In the genomic region with DNA sequence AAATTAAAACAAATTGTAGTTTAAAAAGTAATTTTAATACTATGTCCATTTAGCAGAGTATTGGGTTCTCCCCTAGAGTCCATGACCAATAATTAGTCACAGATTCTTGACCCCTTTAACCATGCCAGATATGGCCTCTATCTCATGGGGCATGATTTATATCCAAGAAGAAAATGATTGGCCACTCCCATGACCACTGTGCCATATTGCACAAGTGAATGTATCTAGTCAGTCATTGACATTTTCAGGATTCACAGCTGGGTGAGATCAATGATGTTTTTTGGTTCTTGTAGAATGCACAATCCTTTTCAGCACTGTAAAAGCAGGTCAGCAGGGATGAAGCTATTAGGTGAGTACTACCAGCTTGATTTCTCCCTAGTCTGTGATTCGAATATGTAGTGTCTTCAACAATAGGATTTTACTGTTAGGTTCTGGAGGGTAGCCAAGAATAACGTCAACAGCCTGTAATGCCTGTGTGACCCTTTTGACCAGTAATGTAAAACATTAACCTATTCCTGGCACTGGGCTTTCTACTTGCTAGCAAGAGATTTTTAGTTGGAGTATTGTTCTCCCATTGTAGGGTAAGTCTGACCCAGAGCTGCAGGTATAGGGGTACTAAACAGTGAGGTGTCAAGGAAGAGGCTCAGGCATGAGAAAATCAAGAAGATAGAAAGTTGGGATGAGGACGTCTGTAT, we compare ENCODE assay signal across 24 mouse cellular contexts. TPM values are rescaled to one million over a fixed set of nuclear protein-coding genes. Genes with fewer than 3 reads are reported as not detected.
DNase-seq lines count a peak whose midpoint lies in the region; ATAC-seq and TF ChIP-seq lines count a peak whose summit lies in the region.
"Had no signal": no experiment of that assay in that cellular context is flagged by ENCODE, and none has a peak within 500 bp of the region (broad histone marks: within the 10 kb centered on the region; RNA-seq: fewer than 3 reads in every experiment).

No protein-coding gene starts in this region.

- no peak overlapping the region for H3K4me2 ChIP-seq in kidney, postnatal 0 days (ENCODE audit: low read length)
- no peak overlapping the region for H3K4me2 ChIP-seq in liver, embryonic 11.5 days
- peak overlapping the region; percentile 20; the same call in 1 of the 2 replicates for H3K4me2 ChIP-seq in liver, embryonic 16.5 days (ENCODE audit: low read depth, low read length)
- H3K4me2 ChIP-seq: forebrain, embryonic 13.5 days; heart, embryonic 12.5 days had no signal

- DNase-seq in kidney, postnatal 0 days (ENCODE audit: low spot score) = peak; percentile 22
- DNase-seq in kidney, postnatal 4 days = no peak
- peak; percentile 80 for DNase-seq in liver, adult 2 months (ENCODE audit: extremely low read depth, low read depth, low spot score)
- DNase-seq in liver, embryonic 11.5 days (ENCODE audit: low spot score) = no peak
- peak; percentile 0 for DNase-seq in brain, embryonic 14.5 days (ENCODE audit: low read depth)
- DNase-seq: adrenal gland, adult 2 months; adrenal gland, postnatal 25 days; cerebellum, adult 2 months; cerebellum, postnatal 10 days; forebrain, postnatal 0 days; gastrocnemius, adult 2 months; gastrocnemius, postnatal 25 days had no signal

- no peak for TF ChIP-seq CTCF in kidney, postnatal 0 days (IDR thresholded peaks at IDR 0.05; ENCODE audit: low read depth)
- no peak for TF ChIP-seq CTCF in liver, adult 2 months (IDR thresholded peaks at IDR 0.05; ENCODE audit: low read depth, low read length)
- no peak for TF ChIP-seq CTCF in brain, embryonic 14.5 days (IDR thresholded peaks at IDR 0.05; ENCODE audit: borderline replicate concordance, extremely low read depth, insufficient read depth, insufficient read length)

- no peak overlapping the region for H3K27ac ChIP-seq in kidney, postnatal 0 days
- H3K27ac ChIP-seq in liver, adult 2 months (replicated peaks; ENCODE audit: insufficient read depth, low read depth, low read length) = no peak overlapping the region
- no peak overlapping the region for H3K27ac ChIP-seq in liver, embryonic 11.5 days (ENCODE audit: low read depth, low read length)
- no peak overlapping the region for H3K27ac ChIP-seq in liver, embryonic 16.5 days (ENCODE audit: low read length)
- H3K27ac ChIP-seq: embryonic facial prominence, embryonic 10.5 days; forebrain, embryonic 13.5 days; gastrocnemius, adult 2 months; hindbrain, embryonic 10.5 days had no signal

- H3K4me3 ChIP-seq in kidney, postnatal 0 days (replicated peaks; ENCODE audit: low read depth, low read length) = no peak overlapping the region
- no peak overlapping the region for H3K4me3 ChIP-seq in liver, adult 2 months (ENCODE audit: insufficient read depth, low read depth, low read length)
- no peak overlapping the region for H3K4me3 ChIP-seq in liver, embryonic 11.5 days (ENCODE audit: low read depth, low read length)
- no peak overlapping the region for H3K4me3 ChIP-seq in liver, embryonic 16.5 days (ENCODE audit: low read depth, low read length)
- H3K4me3 ChIP-seq: embryonic facial prominence, embryonic 10.5 days; forebrain, embryonic 13.5 days; gastrocnemius, adult 2 months; heart, embryonic 12.5 days; hindbrain, embryonic 10.5 days had no signal

- no peaks in the 10 kb centered on the region for H3K9me3 ChIP-seq in kidney, postnatal 0 days (replicated peaks; ENCODE audit: low read length)
- H3K9me3 ChIP-seq in liver, embryonic 11.5 days (ENCODE audit: control insufficient read depth, low read length) = no peaks in the 10 kb centered on the region
- H3K9me3 ChIP-seq in liver, embryonic 16.5 days (replicated peaks; ENCODE audit: control insufficient read depth, low read length) = no peaks in the 10 kb centered on the region
- H3K9me3 ChIP-seq: embryonic facial prominence, embryonic 10.5 days; forebrain, embryonic 13.5 days; heart, embryonic 12.5 days; hindbrain, embryonic 10.5 days had no signal

- no peaks in the 10 kb centered on the region for H3K79me2 ChIP-seq in liver, adult 2 months (ENCODE audit: control insufficient read depth, insufficient read depth, low read length)

- H3K36me3 ChIP-seq in kidney, postnatal 0 days (ENCODE audit: insufficient read depth, low read length) = no peaks in the 10 kb centered on the region
- H3K36me3 ChIP-seq in liver, adult 2 months (ENCODE audit: control insufficient read depth, insufficient read depth, low read length) = no peaks in the 10 kb centered on the region
- no peaks in the 10 kb centered on the region for H3K36me3 ChIP-seq in liver, embryonic 11.5 days (ENCODE audit: control insufficient read depth, insufficient read depth, low read length)
- no peaks in the 10 kb centered on the region for H3K36me3 ChIP-seq in liver, embryonic 16.5 days (ENCODE audit: control insufficient read depth, insufficient read depth)
- H3K36me3 ChIP-seq: embryonic facial prominence, embryonic 10.5 days; heart, embryonic 12.5 days; hindbrain, embryonic 10.5 days had no signal

- H3K27me3 ChIP-seq in kidney, postnatal 0 days (ENCODE audit: insufficient read depth, low read length) = no peaks in the 10 kb centered on the region
- no peaks in the 10 kb centered on the region for H3K27me3 ChIP-seq in liver, adult 2 months (ENCODE audit: control insufficient read depth, insufficient read depth, low read length)
- H3K27me3 ChIP-seq in liver, embryonic 11.5 days (replicated peaks; ENCODE audit: control insufficient read depth, insufficient read depth, low read length) = no peaks in the 10 kb centered on the region
- no peaks in the 10 kb centered on the region for H3K27me3 ChIP-seq in liver, embryonic 16.5 days (ENCODE audit: control insufficient read depth, insufficient read depth, low read depth, low read length)
- H3K27me3 ChIP-seq: forebrain, embryonic 13.5 days; heart, embryonic 12.5 days had no signal

- TF ChIP-seq POLR2A in liver, adult 2 months (IDR thresholded peaks at IDR 0.05; ENCODE audit: extremely low read depth, insufficient read depth, low read length) = no peak
- no peak for TF ChIP-seq POLR2A in brain, embryonic 14.5 days (IDR thresholded peaks at IDR 0.05; ENCODE audit: borderline replicate concordance, extremely low read depth, insufficient read depth, insufficient read length, poor library complexity, severe bottlenecking)

- no peak overlapping the region for H3K9ac ChIP-seq in kidney, postnatal 0 days (ENCODE audit: low read depth, low read length)
- no peak overlapping the region for H3K9ac ChIP-seq in liver, adult 2 months (ENCODE audit: low read depth, low read length)
- H3K9ac ChIP-seq in liver, embryonic 11.5 days (ENCODE audit: low read depth, low read length) = no peak overlapping the region
- H3K9ac ChIP-seq in liver, embryonic 16.5 days (ENCODE audit: low read depth, low read length) = no peak overlapping the region
- H3K9ac ChIP-seq: forebrain, embryonic 13.5 days; forebrain, postnatal 0 days; heart, embryonic 12.5 days had no signal

- H3K4me1 ChIP-seq in kidney, postnatal 0 days (replicated peaks; ENCODE audit: insufficient read depth, low read length) = no peaks in the 10 kb centered on the region
- peaks cover 6% of the 10 kb centered on the region; the same call in 1 of the 2 replicates for H3K4me1 ChIP-seq in liver, adult 2 months (ENCODE audit: control insufficient read depth, insufficient read depth, low read length)
- no peaks in the 10 kb centered on the region for H3K4me1 ChIP-seq in liver, embryonic 11.5 days (replicated peaks; ENCODE audit: control insufficient read depth, insufficient read depth, low read length)
- H3K4me1 ChIP-seq in liver, embryonic 16.5 days (ENCODE audit: control insufficient read depth, low read depth, low read length) = no peaks in the 10 kb centered on the region
- H3K4me1 ChIP-seq: embryonic facial prominence, embryonic 10.5 days; forebrain, embryonic 13.5 days; heart, embryonic 12.5 days; hindbrain, embryonic 10.5 days had no signal

- 0 out of 2 replicates have a peak, but pooled peaks have one; percentile 43 for ATAC-seq in kidney, postnatal 0 days (replicated peaks; ENCODE audit: low FRiP score, low read depth)
- ATAC-seq in liver, embryonic 11.5 days (replicated peaks; ENCODE audit: low FRiP score) = no peak
- ATAC-seq in liver, embryonic 16.5 days (ENCODE audit: low read depth) = peak; percentile 69
- ATAC-seq in megakaryocyte, adult 5-6 weeks (ENCODE audit: poor library complexity, severe bottlenecking) = no peak
- ATAC-seq: forebrain, embryonic 13.5 days; forebrain, postnatal 0 days had no signal

- WGBS in kidney, postnatal 0 days = 29% methylated on average over 3 of the region's 3 CpGs
- WGBS in liver, adult 2 months = 16% methylated on average over 3 of the region's 3 CpGs
- 56% methylated on average over 3 of the region's 3 CpGs for WGBS in liver, embryonic 11.5 days
- WGBS in liver, embryonic 16.5 days (ENCODE audit: insufficient replicate concordance) = 36% methylated on average over 3 of the region's 3 CpGs

RNA-seq across cellular contexts. Expression of a gene that starts 8.0 kb away (rescaled TPM):
- polyA plus RNA-seq in kidney, postnatal 0 days (2015; fragmentation: Nextera tagmentation; extraction: Ambion mirVana) = 0.11 and 0.13 TPM in 2 replicates
- total RNA-seq in liver, adult 2 months (2014; rRNA removed) = not detected in 2 replicates
- not detected in 2 replicates for polyA plus RNA-seq in liver, adult 2 months (2012; rRNA removed)
- 0.05 and 0.08 TPM in 2 replicates for polyA plus RNA-seq in liver, embryonic 11.5 days (2014; fragmentation: Nextera tagmentation; extraction: Ambion mirVana)
- not detected in 2 replicates for polyA plus RNA-seq in brain, embryonic 14.5 days (2012; rRNA removed)
- 0.04 TPM in 1 of 2 replicates, not detected in the other for polyA plus RNA-seq in liver, embryonic 16.5 days (2015; fragmentation: Nextera tagmentation; extraction: Ambion mirVana)
- total RNA-seq in megakaryocyte, adult 5-6 weeks (2015) = not detected in 2 replicates
- total RNA-seq in megakaryocyte, adult 5-6 weeks (2017) = not detected in 2 replicates
- total RNA-seq: adrenal gland, adult 2 months; adrenal gland, postnatal 25 days; ES-E14; forebrain, postnatal 0 days; gastrocnemius, adult 2 months; gastrocnemius, postnatal 25 days; granulocyte monocyte progenitor cell, adult 5-6 weeks; heart, adult 8-10 months; heart, postnatal 25 days had no signal
- polyA plus RNA-seq: adrenal gland, adult 2 months; cerebellum, adult 2 months had no signal

RNA-seq across cellular contexts. Expression of a gene that starts 9.1 kb away (rescaled TPM):
- not detected in 2 replicates for polyA plus RNA-seq in kidney, postnatal 0 days (2015; fragmentation: Nextera tagmentation; extraction: Ambion mirVana)
- not detected in 2 replicates for total RNA-seq in liver, adult 2 months (2014; rRNA removed)
- polyA plus RNA-seq in liver, adult 2 months (2012; rRNA removed) = not detected in 2 replicates
- not detected in 2 replicates for polyA plus RNA-seq in liver, embryonic 11.5 days (2014; fragmentation: Nextera tagmentation; extraction: Ambion mirVana)
- not detected in 2 replicates for polyA plus RNA-seq in brain, embryonic 14.5 days (2012; rRNA removed)
- polyA plus RNA-seq in liver, embryonic 16.5 days (2015; fragmentation: Nextera tagmentation; extraction: Ambion mirVana) = not detected in 2 replicates
- not detected in 2 replicates for total RNA-seq in megakaryocyte, adult 5-6 weeks (2015)
- not detected in 2 replicates for total RNA-seq in megakaryocyte, adult 5-6 weeks (2017)
- total RNA-seq: adrenal gland, adult 2 months; adrenal gland, postnatal 25 days; ES-E14; forebrain, postnatal 0 days; gastrocnemius, adult 2 months; gastrocnemius, postnatal 25 days; granulocyte monocyte progenitor cell, adult 5-6 weeks; heart, adult 8-10 months; heart, postnatal 25 days had no signal
- polyA plus RNA-seq: adrenal gland, adult 2 months; cerebellum, adult 2 months; embryonic facial prominence, embryonic 10.5 days; embryonic facial prominence, embryonic 14.5 days; forebrain, embryonic 13.5 days; heart, embryonic 16.5 days; hindbrain, embryonic 10.5 days had no signal

RNA-seq across cellular contexts. Expression of a gene that starts 19.6 kb away (rescaled TPM):
- 4.6 and 5.0 TPM in 2 replicates for polyA plus RNA-seq in kidney, postnatal 0 days (2015; fragmentation: Nextera tagmentation; extraction: Ambion mirVana)
- 4.7 and 5.3 TPM in 2 replicates for total RNA-seq in liver, adult 2 months (2014; rRNA removed)
- polyA plus RNA-seq in liver, adult 2 months (2012; rRNA removed) = 1.5 and 1.7 TPM in 2 replicates
- 5.1 and 5.7 TPM in 2 replicates for polyA plus RNA-seq in liver, embryonic 11.5 days (2014; fragmentation: Nextera tagmentation; extraction: Ambion mirVana)
- 11.4 and 12.0 TPM in 2 replicates for polyA plus RNA-seq in brain, embryonic 14.5 days (2012; rRNA removed)
- 1.0 and 1.2 TPM in 2 replicates for polyA plus RNA-seq in liver, embryonic 16.5 days (2015; fragmentation: Nextera tagmentation; extraction: Ambion mirVana)
- 7.0 and 7.1 TPM in 2 replicates for total RNA-seq in megakaryocyte, adult 5-6 weeks (2015)
- total RNA-seq in megakaryocyte, adult 5-6 weeks (2017) = 4.4 and 4.9 TPM in 2 replicates

RNA-seq across cellular contexts. Expression of a gene that starts 31.0 kb away (rescaled TPM):
- polyA plus RNA-seq in kidney, postnatal 0 days (2015; fragmentation: Nextera tagmentation; extraction: Ambion mirVana) = not detected in 2 replicates
- not detected in 2 replicates for total RNA-seq in liver, adult 2 months (2014; rRNA removed)
- not detected in 2 replicates for polyA plus RNA-seq in liver, adult 2 months (2012; rRNA removed)
- not detected in 2 replicates for polyA plus RNA-seq in liver, embryonic 11.5 days (2014; fragmentation: Nextera tagmentation; extraction: Ambion mirVana)
- polyA plus RNA-seq in brain, embryonic 14.5 days (2012; rRNA removed) = not detected in 2 replicates
- not detected in 2 replicates for polyA plus RNA-seq in liver, embryonic 16.5 days (2015; fragmentation: Nextera tagmentation; extraction: Ambion mirVana)
- not detected in 2 replicates for total RNA-seq in megakaryocyte, adult 5-6 weeks (2015)
- not detected in 2 replicates for total RNA-seq in megakaryocyte, adult 5-6 weeks (2017)
- total RNA-seq: adrenal gland, adult 2 months; adrenal gland, postnatal 25 days; ES-E14; forebrain, postnatal 0 days; gastrocnemius, adult 2 months; gastrocnemius, postnatal 25 days; granulocyte monocyte progenitor cell, adult 5-6 weeks; heart, adult 8-10 months; heart, postnatal 25 days had no signal
- polyA plus RNA-seq: adrenal gland, adult 2 months; cerebellum, adult 2 months; embryonic facial prominence, embryonic 10.5 days; embryonic facial prominence, embryonic 14.5 days; forebrain, embryonic 13.5 days; forebrain, postnatal 0 days; heart, embryonic 12.5 days; heart, embryonic 16.5 days; hindbrain, embryonic 10.5 days had no signal

RNA-seq across cellular contexts. Expression of a gene that starts 49.3 kb away (rescaled TPM):
- polyA plus RNA-seq in kidney, postnatal 0 days (2015; fragmentation: Nextera tagmentation; extraction: Ambion mirVana) = 13.3 and 18.1 TPM in 2 replicates
- total RNA-seq in liver, adult 2 months (2014; rRNA removed) = 20.5 and 23.4 TPM in 2 replicates
- 26.0 and 26.2 TPM in 2 replicates for polyA plus RNA-seq in liver, adult 2 months (2012; rRNA removed)
- 7.2 and 7.8 TPM in 2 replicates for polyA plus RNA-seq in liver, embryonic 11.5 days (2014; fragmentation: Nextera tagmentation; extraction: Ambion mirVana)
- polyA plus RNA-seq in brain, embryonic 14.5 days (2012; rRNA removed) = 7.3 and 7.5 TPM in 2 replicates
- polyA plus RNA-seq in liver, embryonic 16.5 days (2015; fragmentation: Nextera tagmentation; extraction: Ambion mirVana) = 4.7 and 5.5 TPM in 2 replicates
- 7.8 and 10.7 TPM in 2 replicates for total RNA-seq in megakaryocyte, adult 5-6 weeks (2015)
- 4.3 and 5.2 TPM in 2 replicates for total RNA-seq in megakaryocyte, adult 5-6 weeks (2017)

Comparison
In these comparisons a context has a peak if more than half of its experiments do, and no peak if none do; other contexts are left out.
1. ATAC-seq: peak in kidney, postnatal 0 days (single experiment) and liver, embryonic 16.5 days (single experiment); none in liver, embryonic 11.5 days (single experiment) and megakaryocyte, adult 5-6 weeks (single experiment).
2. DNase-seq: peak in kidney, postnatal 0 days (single experiment), liver, adult 2 months (single experiment) and brain, embryonic 14.5 days (single experiment); none in kidney, postnatal 4 days (0 of 2) and liver, embryonic 11.5 days (single experiment).